Mouse (Mus musculus) frontal cortex, adult 2 months (tissue): ENCODE measurements at regions not wholly inside any gene's neighbourhood (a gene's known extent, or its start where the extent isn't known, plus 50 kb on each side); places are given as distances from the start of the nearest gene placed in this dataset.
"Not testable (repeated sequence)": the region's sequence is repeated elsewhere in the genome, so short reads cannot be mapped to it uniquely, and the experiment has no call there.

Source experiments
- DNase-seq, 2 experiments: peaks; one replicate each; pipeline ENCODE4 v3.0.0; 2022; ENCODE audit warnings: low spot score in 1 of 2; ENCODE audit errors: extremely low spot score in 1 of 2

DNA sequence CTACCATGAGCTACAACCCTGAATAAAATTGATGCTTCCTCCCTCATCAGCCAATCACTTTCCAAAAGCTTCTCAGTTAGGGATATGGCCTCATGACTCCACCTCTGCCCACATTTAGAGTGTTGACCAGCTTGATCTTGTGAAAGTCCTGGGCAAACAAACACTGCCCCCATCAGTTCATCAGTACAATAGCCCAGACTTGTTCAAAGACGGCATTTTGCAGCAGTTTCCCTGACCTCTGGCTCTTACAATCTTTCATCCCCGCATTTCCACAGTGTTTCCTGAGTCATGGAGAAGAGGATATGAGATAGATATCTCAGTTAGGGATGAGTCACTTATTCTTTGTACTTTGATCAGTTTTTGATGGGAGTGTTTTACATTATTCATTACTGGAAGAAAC is 203.5 kb upstream of the Asrgl1 start:
- DNase-seq: not testable (repeated sequence)

DNA sequence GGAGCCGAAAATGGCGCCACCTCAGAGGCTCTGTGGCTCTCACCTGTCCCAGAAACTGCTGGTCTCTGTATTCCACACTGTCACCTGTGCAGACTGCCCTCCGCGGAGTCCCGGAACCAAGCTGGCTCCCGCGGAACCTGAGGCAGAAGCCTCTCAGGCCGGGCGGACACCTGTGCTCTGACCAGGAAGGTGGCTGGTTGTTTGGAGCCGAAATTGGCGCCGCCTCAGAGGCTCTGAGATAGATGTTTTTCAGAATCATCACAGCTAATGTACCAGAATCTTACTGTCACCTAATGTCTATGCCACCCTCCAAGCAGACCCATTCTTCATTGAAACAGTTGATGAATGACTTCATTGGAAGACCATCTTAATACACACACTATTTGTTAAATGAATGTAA is 202.0 kb upstream of the Asrgl1 start:
- DNase-seq: not testable (repeated sequence)

- DNase-seq: not testable (repeated sequence)
Observed at GRCm38 (mm10) chr19:9317932-9318331, 182.5 kb upstream of the Asrgl1 start.

DNA sequence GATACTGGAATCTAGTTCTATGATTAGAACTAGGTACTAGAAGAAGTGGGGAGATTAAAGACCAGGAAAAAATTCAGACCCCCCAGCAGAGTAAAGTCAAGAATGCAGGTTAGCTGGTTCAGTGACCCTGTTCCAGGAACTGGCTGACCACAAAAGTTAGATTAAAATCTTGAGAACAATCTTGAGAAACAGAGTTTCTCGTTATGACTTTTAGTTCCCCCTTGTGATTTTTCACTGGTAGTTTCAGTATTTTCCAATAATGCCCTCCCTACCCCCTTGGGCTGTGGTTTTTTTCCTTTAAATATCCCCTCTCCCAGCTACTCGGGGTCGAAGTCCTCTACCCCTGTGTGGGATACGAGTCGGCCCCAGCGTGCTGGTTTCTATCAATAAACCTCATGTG is 180.7 kb upstream of the Asrgl1 start:
- DNase-seq: not testable (repeated sequence)

GRCm38 (mm10) chr19:9283176-9283575 is 147.7 kb upstream of the Asrgl1 start:
- peak; percentile 1 to 5 for DNase-seq

- not testable (repeated sequence) for DNase-seq
Observed at GRCm38 (mm10) chr19:9234676-9235075, 99.2 kb upstream of the Asrgl1 start.
